Mouse (Mus musculus) liver, adult 2 months (tissue): ENCODE measurements around the gene Vmn2r9.

Source experiments
- CTCF ChIP-seq: fragments of 200-500 bp; IDR thresholded peaks from 2 replicates; pipeline ENCODE4 v1.5.1; 2011; ENCODE audit warnings: low read depth, low read length, control low read depth
- POLR2A ChIP-seq: fragments of 200-500 bp; IDR thresholded peaks from 2 replicates; pipeline ENCODE4 v1.6.1; 2011; ENCODE audit warnings: low read length, control low read depth; ENCODE audit not compliant: insufficient read depth; ENCODE audit errors: extremely low read depth

DNA sequence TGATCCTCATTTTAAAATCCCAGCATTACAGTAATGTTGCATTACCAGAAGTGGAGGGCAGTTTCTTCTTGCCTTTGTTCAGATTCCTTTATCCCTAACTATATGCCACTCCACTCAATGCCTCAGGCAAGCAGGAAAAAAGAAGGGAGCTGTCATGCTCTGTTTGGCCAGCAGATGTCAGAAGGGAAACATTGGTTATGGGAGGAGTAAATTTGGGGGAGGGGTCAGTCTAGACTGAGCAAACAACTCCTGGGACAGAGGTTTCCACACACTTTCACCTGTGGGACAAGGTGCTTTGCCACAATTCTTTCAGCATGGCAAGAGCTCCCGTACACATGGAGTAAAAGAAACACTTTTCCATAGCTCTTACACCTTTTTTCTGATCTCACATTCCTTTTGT, 16.2 kb downstream of the Vmn2r9 start:
- peak; percentile 21; the same call in 1 of the 2 replicates for TF ChIP-seq CTCF
- TF ChIP-seq POLR2A, result no peak
